Mouse (Mus musculus): ENCODE measurements around the gene Fgd2. TPM values are rescaled to one million over a fixed set of nuclear protein-coding genes. Genes with fewer than 3 reads are reported as not detected.
A peak's percentile ranks its signal among the peaks of the same experiment; 100 is the strongest.

Fgd2 gene
- polyA plus RNA-seq, 1 experiment from 2014 or later, result 2.2 TPM

GRCm38 (mm10) chr17:29330671-29331410, 29.9 kb upstream of the Fgd2 start:
- Histone ChIP-seq H3K9me3 (ENCODE audit: control insufficient read depth, low read length) (no peaks in the 10 kb centered on the region), H3K4me1 (ENCODE audit: control insufficient read depth, insufficient read depth, low read length) (peaks cover 24% of the 10 kb centered on the region), H3K27ac (ENCODE audit: low read depth, low read length) (peak overlapping the region; percentile 7; the same call in 1 of the 2 replicates), H3K27me3 (ENCODE audit: control insufficient read depth, insufficient read depth, low read length) (peaks cover 2% of the 10 kb centered on the region; the same call in 1 of the 2 replicates), H3K36me3 (ENCODE audit: control insufficient read depth, insufficient read depth, low read length) (peaks cover 22% of the 10 kb centered on the region), H3K9ac (ENCODE audit: low read length) (no peak overlapping the region), H3K4me3 (ENCODE audit: low read depth, low read length) (no peak overlapping the region), H3K4me2 (no peak overlapping the region)
- DNase-seq (ENCODE audit: low spot score, missing footprints) (no peak), ATAC-seq (ENCODE audit: low FRiP score) (no peak)
- WGBS, result 22% methylated on average over 5 of the region's 5 CpGs

DNA sequence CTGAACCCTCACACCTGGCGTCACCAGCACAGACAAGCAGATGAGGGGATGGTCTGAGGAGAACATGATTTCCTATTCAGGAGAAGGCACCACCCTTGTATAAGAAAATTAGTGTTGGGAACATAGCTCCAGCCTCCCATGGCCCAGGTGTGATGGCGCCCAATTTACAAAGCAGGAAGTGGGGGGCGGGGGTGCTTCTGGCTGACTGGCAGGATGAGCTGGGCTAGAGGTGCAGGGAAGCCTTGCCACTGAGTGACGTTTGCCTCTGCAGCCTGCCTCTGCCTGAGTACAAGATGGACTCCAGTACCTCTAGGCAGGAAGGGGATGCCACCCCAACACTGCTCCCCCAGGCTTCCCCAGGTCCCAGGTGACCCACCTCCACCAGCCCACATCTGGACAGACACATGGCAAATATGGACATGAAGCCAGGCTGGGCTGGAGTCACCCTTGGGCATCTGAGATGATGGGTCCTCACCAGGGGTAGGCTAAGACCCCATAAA, 28.5 kb upstream of the Fgd2 start:
- H3K36me3 ChIP-seq (ENCODE audit: control insufficient read depth, insufficient read depth, low read length), result peaks cover 28% of the 10 kb centered on the region
- no peak for ATAC-seq (ENCODE audit: low FRiP score)
- no peak overlapping the region for H3K4me3 ChIP-seq (ENCODE audit: low read depth, low read length)
- H3K27ac ChIP-seq (ENCODE audit: low read depth, low read length), result no peak overlapping the region
- H3K9ac ChIP-seq (ENCODE audit: low read length), result no peak overlapping the region
- no peak overlapping the region for H3K4me2 ChIP-seq
- H3K9me3 ChIP-seq (ENCODE audit: control insufficient read depth, low read length), result no peaks in the 10 kb centered on the region
- no peak for DNase-seq (ENCODE audit: low spot score, missing footprints)
- WGBS, result 80% methylated on average over 4 of the region's 4 CpGs
- no peaks in the 10 kb centered on the region for H3K27me3 ChIP-seq (ENCODE audit: control insufficient read depth, insufficient read depth, low read length)
- peaks cover 11% of the 10 kb centered on the region for H3K4me1 ChIP-seq (ENCODE audit: control insufficient read depth, insufficient read depth, low read length)

DNA sequence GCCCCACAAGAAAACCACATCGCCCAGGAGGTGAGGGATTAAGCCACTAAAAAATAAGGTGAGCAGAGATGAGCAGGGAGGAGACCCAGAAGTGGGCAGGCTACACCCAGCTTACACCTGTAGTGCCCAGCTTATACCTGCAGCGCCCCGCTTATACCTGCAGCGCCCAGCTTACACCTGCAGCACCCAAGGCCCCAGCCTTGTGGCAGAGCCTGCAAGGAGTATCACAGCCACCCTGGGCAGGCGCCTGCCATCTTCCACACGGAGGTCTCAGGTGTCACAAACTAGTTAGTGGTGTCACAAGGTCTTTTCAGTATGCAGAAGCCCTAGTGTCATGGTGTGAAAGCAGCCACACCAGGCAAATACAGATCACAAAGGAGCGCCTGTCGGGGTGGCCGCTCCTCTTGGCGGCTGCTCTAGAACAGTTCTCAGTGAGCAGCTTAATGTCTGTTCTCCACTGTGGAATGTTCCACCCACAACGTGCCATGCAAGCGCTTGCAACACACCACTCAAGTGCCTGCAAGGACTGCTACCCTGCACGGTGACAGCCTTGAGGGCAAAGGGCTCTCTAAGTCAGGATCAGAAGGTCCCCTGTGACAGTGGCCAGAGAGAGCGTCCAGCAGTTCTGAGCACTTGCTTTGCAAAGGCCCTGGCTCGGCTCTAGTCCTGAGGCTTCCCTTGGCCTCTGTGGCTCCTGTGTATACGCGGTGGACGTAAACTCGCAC, 24.3 kb upstream of the Fgd2 start:
- H3K36me3 ChIP-seq (ENCODE audit: control insufficient read depth, insufficient read depth, low read length), result peaks cover 48% of the 10 kb centered on the region
- no peak overlapping the region for H3K4me3 ChIP-seq (ENCODE audit: low read depth, low read length)
- DNase-seq (ENCODE audit: low spot score, missing footprints), result no peak
- H3K27me3 ChIP-seq (ENCODE audit: control insufficient read depth, insufficient read depth, low read length), result no peaks in the 10 kb centered on the region
- ATAC-seq (ENCODE audit: low FRiP score), result no peak
- H3K4me2 ChIP-seq, result no peak overlapping the region
- H3K9ac ChIP-seq (ENCODE audit: low read length), result no peak overlapping the region
- WGBS, result 95% methylated on average over 19 of the region's 19 CpGs
- no peak overlapping the region for H3K27ac ChIP-seq (ENCODE audit: low read depth, low read length)
- H3K9me3 ChIP-seq (ENCODE audit: control insufficient read depth, low read length), result no peaks in the 10 kb centered on the region
- peaks cover 3% of the 10 kb centered on the region for H3K4me1 ChIP-seq (ENCODE audit: control insufficient read depth, insufficient read depth, low read length)

GRCm38 (mm10) chr17:29337979-29338823, 22.5 kb upstream of the Fgd2 start:
- no peak overlapping the region; the same call in 1 of the 2 replicates for H3K27ac ChIP-seq (ENCODE audit: low read depth, low read length)
- H3K9me3 ChIP-seq (ENCODE audit: control insufficient read depth, low read length), result no peaks in the 10 kb centered on the region
- H3K4me2 ChIP-seq, result no peak overlapping the region
- H3K9ac ChIP-seq (ENCODE audit: low read length), result no peak overlapping the region
- H3K36me3 ChIP-seq (ENCODE audit: control insufficient read depth, insufficient read depth, low read length), result peaks cover 37% of the 10 kb centered on the region
- no peak for DNase-seq (ENCODE audit: low spot score, missing footprints)
- WGBS, result 93% methylated on average over 9 of the region's 9 CpGs
- no peak for ATAC-seq (ENCODE audit: low FRiP score)
- peaks cover 11% of the 10 kb centered on the region for H3K4me1 ChIP-seq (ENCODE audit: control insufficient read depth, insufficient read depth, low read length)
- H3K27me3 ChIP-seq (ENCODE audit: control insufficient read depth, insufficient read depth, low read length), result no peaks in the 10 kb centered on the region
- no peak overlapping the region for H3K4me3 ChIP-seq (ENCODE audit: low read depth, low read length)

- no peak overlapping the region for H3K27ac ChIP-seq (ENCODE audit: low read depth, low read length)
- whole genome bisulfite sequencing, result 85% methylated on average over 11 of the region's 11 CpGs
- DNase-seq (ENCODE audit: low spot score, missing footprints) (no peak), ATAC-seq (ENCODE audit: low FRiP score) (no peak)
- no peaks in the 10 kb centered on the region for H3K27me3 ChIP-seq (ENCODE audit: control insufficient read depth, insufficient read depth, low read length)
- no peak overlapping the region for H3K4me3 ChIP-seq (ENCODE audit: low read depth, low read length)
- H3K36me3 ChIP-seq (ENCODE audit: control insufficient read depth, insufficient read depth, low read length), result peaks cover 36% of the 10 kb centered on the region
- H3K9me3 ChIP-seq (ENCODE audit: control insufficient read depth, low read length), result no peaks in the 10 kb centered on the region
- H3K4me1 ChIP-seq (ENCODE audit: control insufficient read depth, insufficient read depth, low read length), result peaks cover 11% of the 10 kb centered on the region
- H3K4me2 ChIP-seq, result no peak overlapping the region
- H3K9ac ChIP-seq (ENCODE audit: low read length), result no peak overlapping the region
Observed at GRCm38 (mm10) chr17:29339170-29339768, 21.4 kb upstream of the Fgd2 start.

DNA sequence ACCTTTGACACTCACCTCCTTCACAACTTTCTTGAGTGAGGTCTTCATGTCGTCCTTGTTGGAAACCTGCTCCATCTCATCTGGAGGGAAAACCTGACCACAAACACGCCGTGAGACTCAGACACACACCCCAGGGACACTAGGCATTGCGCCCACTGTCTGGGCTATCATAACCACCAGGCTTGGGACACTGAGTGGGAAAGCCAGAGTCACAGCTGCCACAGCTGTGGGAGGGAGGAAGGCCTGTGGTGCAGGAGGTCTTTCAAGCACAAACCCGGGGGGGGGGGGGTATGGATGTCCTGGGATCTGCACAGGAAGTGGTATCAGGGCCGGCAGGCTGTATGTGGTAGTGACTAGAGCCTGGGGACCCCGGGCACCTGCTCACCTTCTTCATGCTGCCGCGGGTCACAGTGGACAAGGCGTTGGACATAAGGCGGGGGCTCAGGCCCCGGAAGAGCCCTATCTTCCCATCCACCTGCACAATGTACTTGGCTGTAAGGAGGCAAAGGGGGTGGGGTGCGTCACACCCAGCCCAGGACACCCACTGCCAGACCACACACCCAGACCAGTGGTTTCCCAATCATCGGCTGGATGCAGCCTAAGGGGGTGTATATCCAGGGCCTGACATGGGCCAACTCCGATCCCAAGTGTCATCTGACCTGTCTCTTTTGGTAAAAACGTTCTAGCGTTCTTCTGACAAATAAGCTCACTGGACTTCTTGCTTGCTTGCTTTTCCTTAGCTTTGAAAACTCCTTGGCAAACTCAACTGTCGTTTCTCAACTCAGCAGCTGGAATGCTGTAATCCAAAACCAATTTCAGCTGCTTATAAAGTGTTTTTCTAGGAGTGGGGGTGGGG, 20.1 kb upstream of the Fgd2 start:
- ATAC-seq (ENCODE audit: low FRiP score), result no peak
- no peak overlapping the region; the same call in 1 of the 2 replicates for H3K27ac ChIP-seq (ENCODE audit: low read depth, low read length)
- H3K9me3 ChIP-seq (ENCODE audit: control insufficient read depth, low read length), result no peaks in the 10 kb centered on the region
- DNase-seq (ENCODE audit: low spot score, missing footprints), result no peak
- no peak overlapping the region for H3K4me3 ChIP-seq (ENCODE audit: low read depth, low read length)
- 82% methylated on average over 18 of the region's 18 CpGs for WGBS
- H3K36me3 ChIP-seq (ENCODE audit: control insufficient read depth, insufficient read depth, low read length), result peaks cover 31% of the 10 kb centered on the region
- H3K4me2 ChIP-seq, result no peak overlapping the region
- H3K27me3 ChIP-seq (ENCODE audit: control insufficient read depth, insufficient read depth, low read length), result no peaks in the 10 kb centered on the region
- no peak overlapping the region for H3K9ac ChIP-seq (ENCODE audit: low read length)
- H3K4me1 ChIP-seq (ENCODE audit: control insufficient read depth, insufficient read depth, low read length), result peaks cover 14% of the 10 kb centered on the region

DNA sequence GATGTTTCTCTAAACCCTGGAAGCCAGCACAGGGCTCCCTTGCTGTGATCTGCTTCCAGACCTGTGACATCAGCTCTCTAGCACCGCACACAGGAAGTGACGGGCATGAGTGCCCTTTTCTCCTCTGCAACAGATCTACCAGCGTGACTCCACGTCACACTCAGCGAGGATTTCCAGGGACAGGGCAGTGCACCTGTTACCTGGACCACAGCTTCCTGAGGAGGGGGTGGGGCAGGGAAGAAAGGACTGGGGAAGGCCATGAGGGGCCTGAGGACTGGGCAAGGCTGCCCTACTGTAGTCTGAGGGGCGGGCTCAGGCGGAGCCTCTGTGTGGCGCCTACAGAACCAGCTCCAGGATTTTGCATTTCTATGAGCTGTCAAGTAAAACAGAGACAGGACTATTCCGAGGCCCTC, 19.1 kb upstream of the Fgd2 start:
- Histone ChIP-seq H3K27me3 (ENCODE audit: control insufficient read depth, insufficient read depth, low read length) (no peaks in the 10 kb centered on the region), H3K27ac (ENCODE audit: low read depth, low read length) (0 out of 2 replicates have a peak overlapping the region, but pooled peaks have one; percentile 11), H3K9ac (ENCODE audit: low read length) (no peak overlapping the region), H3K4me1 (ENCODE audit: control insufficient read depth, insufficient read depth, low read length) (peaks cover 24% of the 10 kb centered on the region), H3K9me3 (ENCODE audit: control insufficient read depth, low read length) (no peaks in the 10 kb centered on the region), H3K36me3 (ENCODE audit: control insufficient read depth, insufficient read depth, low read length) (peaks cover 26% of the 10 kb centered on the region), H3K4me2 (no peak overlapping the region), H3K4me3 (ENCODE audit: low read depth, low read length) (no peak overlapping the region)
- ATAC-seq (ENCODE audit: low FRiP score) (peak; percentile 68), DNase-seq (ENCODE audit: low spot score, missing footprints) (no peak)
- 21% methylated on average over 9 of the region's 9 CpGs for WGBS
